Mouse (Mus musculus) brain, embryonic 14.5 days (tissue): ENCODE measurements around the gene 1700025G04Rik.

Source experiments
- CTCF ChIP-seq: fragments of 200-500 bp; IDR thresholded peaks from 2 replicates; pipeline ENCODE4 v1.5.1; 2012; ENCODE audit warnings: inconsistent platforms, mild to moderate bottlenecking, moderate library complexity, borderline replicate concordance; ENCODE audit not compliant: insufficient read depth, insufficient read length; ENCODE audit errors: extremely low read depth
- POLR2A ChIP-seq: fragments of 200-500 bp; IDR thresholded peaks from 2 replicates; pipeline ENCODE4 v1.6.1; 2012; ENCODE audit warnings: mild to moderate bottlenecking, inconsistent platforms, borderline replicate concordance; ENCODE audit not compliant: poor library complexity, insufficient read depth, insufficient read length, severe bottlenecking; ENCODE audit errors: extremely low read depth

GRCm38 (mm10) chr1:152101746-152102145 is 11.8 kb upstream of the 1700025G04Rik start:
- no peak for TF ChIP-seq POLR2A
- no peak for TF ChIP-seq CTCF
